25 mouse cellular contexts compared by ENCODE assay signal in the genomic region with DNA sequence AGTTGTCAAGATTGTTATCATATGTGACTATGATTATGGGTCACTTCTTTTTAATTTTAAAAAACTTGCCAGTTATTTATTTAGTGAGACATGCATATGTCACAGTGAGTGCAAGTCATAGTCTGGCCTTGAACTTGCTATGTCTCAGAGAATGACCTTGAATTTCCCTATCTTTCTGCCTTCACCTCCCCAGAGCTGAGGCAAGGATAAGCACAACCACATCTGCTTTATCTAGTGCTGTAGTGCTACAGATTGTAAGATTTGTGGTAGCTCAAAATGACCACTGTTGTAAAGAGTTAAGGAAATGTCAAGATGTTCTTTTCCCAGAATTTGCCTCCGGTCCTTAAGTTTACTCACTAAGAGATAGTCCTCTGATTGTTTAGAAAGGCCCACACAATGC. TPM values are rescaled to one million over a fixed set of nuclear protein-coding genes. Genes with fewer than 3 reads are reported as not detected.
A peak's percentile ranks its signal among the peaks of the same experiment; 100 is the strongest.
DNase-seq lines count a peak whose midpoint lies in the region; ATAC-seq and TF ChIP-seq lines count a peak whose summit lies in the region.
"Had no signal": no experiment of that assay in that cellular context is flagged by ENCODE, and none has a peak within 500 bp of the region (broad histone marks: within the 10 kb centered on the region; RNA-seq: fewer than 3 reads in every experiment).

No protein-coding gene starts in this region.

- TF ChIP-seq EP300 in heart, adult 2 months (IDR thresholded peaks at IDR 0.05; ENCODE audit: insufficient read depth, low read depth, low read length), result no peak

- no peak overlapping the region for H3K4me2 ChIP-seq in kidney, embryonic 14.5 days (replicated peaks; ENCODE audit: low read depth, low read length)
- H3K4me2 ChIP-seq in kidney, embryonic 16.5 days (replicated peaks; ENCODE audit: low read depth, low read length), result no peak overlapping the region
- H3K4me2 ChIP-seq: embryonic facial prominence, embryonic 12.5 days; forebrain, embryonic 13.5 days; forebrain, embryonic 15.5 days had no signal

- peak overlapping the region; percentile 98 for H3K27ac ChIP-seq in heart, adult 2 months
- peak overlapping the region; percentile 0; the same call in 1 of the 2 replicates for H3K27ac ChIP-seq in kidney, embryonic 14.5 days (ENCODE audit: low read depth, low read length)
- peak overlapping the region; percentile 57 for H3K27ac ChIP-seq in kidney, embryonic 16.5 days (ENCODE audit: low read length)
- H3K27ac ChIP-seq: forebrain, embryonic 13.5 days; forebrain, embryonic 15.5 days had no signal

- no peak overlapping the region for H3K4me3 ChIP-seq in heart, adult 2 months
- H3K4me3 ChIP-seq in kidney, embryonic 14.5 days (ENCODE audit: low read length), result no peak overlapping the region
- H3K4me3 ChIP-seq in kidney, embryonic 16.5 days (ENCODE audit: low read length), result no peak overlapping the region
- H3K4me3 ChIP-seq: embryonic facial prominence, embryonic 10.5 days; embryonic facial prominence, embryonic 12.5 days; forebrain, embryonic 13.5 days; forebrain, embryonic 15.5 days had no signal

- no peaks in the 10 kb centered on the region for H3K79me2 ChIP-seq in heart, adult 2 months (replicated peaks; ENCODE audit: control insufficient read depth, insufficient read depth, low read length)

- no peaks in the 10 kb centered on the region; the same call in 1 of the 2 replicates for H3K36me3 ChIP-seq in heart, adult 2 months (ENCODE audit: control insufficient read depth, insufficient read depth, low read length)
- no peaks in the 10 kb centered on the region for H3K36me3 ChIP-seq in kidney, embryonic 14.5 days (ENCODE audit: control insufficient read depth, insufficient read depth, low read length)
- no peaks in the 10 kb centered on the region for H3K36me3 ChIP-seq in kidney, embryonic 16.5 days (ENCODE audit: insufficient read depth, low read length)
- H3K36me3 ChIP-seq: embryonic facial prominence, embryonic 10.5 days; embryonic facial prominence, embryonic 12.5 days; forebrain, embryonic 15.5 days had no signal

- TF ChIP-seq CTCF in heart, adult 2 months (IDR thresholded peaks at IDR 0.05), result no peak

- ATAC-seq in kidney, embryonic 14.5 days (ENCODE audit: low FRiP score, low TSS enrichment), result no peak
- ATAC-seq in kidney, embryonic 16.5 days (ENCODE audit: low FRiP score, low TSS enrichment), result no peak
- ATAC-seq: activated CD4-positive, CD25-positive, alpha-beta regulatory T cell, adult 4 months; forebrain, embryonic 13.5 days; forebrain, embryonic 15.5 days; forebrain, postnatal 0 days; Patski had no signal

- H3K4me1 ChIP-seq in heart, adult 2 months (ENCODE audit: control insufficient read depth, insufficient read depth, low read length), result peaks cover 16% of the 10 kb centered on the region; the same call in 1 of the 2 replicates
- peaks cover 43% of the 10 kb centered on the region for H3K4me1 ChIP-seq in kidney, embryonic 14.5 days (ENCODE audit: control insufficient read depth, insufficient read depth, low read length)
- peaks cover 46% of the 10 kb centered on the region for H3K4me1 ChIP-seq in kidney, embryonic 16.5 days (ENCODE audit: insufficient read depth, low read length)

- intact Hi-C loops in heart, adult 2 months (cut with DNase I), result no loop called here

- TF ChIP-seq POLR2A in heart, adult 2 months (IDR thresholded peaks at IDR 0.05; ENCODE audit: insufficient read depth, low read depth, low read length), result no peak

- no peak for DNase-seq in heart, adult 2 months
- no peak for DNase-seq in heart, adult 18-20 months
- DNase-seq in kidney, adult 9 months, result no peak
- no peak for DNase-seq in kidney, postnatal 36 days
- DNase-seq in 416B (ENCODE audit: low read depth), result peak; percentile 85
- DNase-seq in embryo, embryonic 9.5 days (ENCODE audit: extremely low spot score), result no peak
- DNase-seq: adrenal gland, postnatal 10 days; adrenal gland, postnatal 25 days; cerebellum, adult 11 months; cerebellum, adult 18-20 months; cerebellum, adult 8-10 months; cerebellum, adult 9-11 months; cerebellum, postnatal 14 days; cerebellum, postnatal 36 days; embryo, embryonic 11 days; forebrain, postnatal 0 days had no signal

- H3K27me3 ChIP-seq in heart, adult 2 months (ENCODE audit: control insufficient read depth, insufficient read depth, low read length), result no peaks in the 10 kb centered on the region
- no peaks in the 10 kb centered on the region for H3K27me3 ChIP-seq in kidney, embryonic 14.5 days (ENCODE audit: control insufficient read depth, insufficient read depth, low read length)
- H3K27me3 ChIP-seq in kidney, embryonic 16.5 days (ENCODE audit: insufficient read depth, low read length), result no peaks in the 10 kb centered on the region
- H3K27me3 ChIP-seq: embryonic facial prominence, embryonic 12.5 days; forebrain, embryonic 15.5 days; Patski had no signal

- 80% methylated on average over 1 of the region's 1 CpGs for WGBS in heart, adult 2 months
- WGBS in kidney, embryonic 14.5 days, result 64% methylated on average over 1 of the region's 1 CpGs
- WGBS in kidney, embryonic 16.5 days, result 72% methylated on average over 1 of the region's 1 CpGs

- H3K9me3 ChIP-seq in kidney, embryonic 14.5 days (ENCODE audit: control insufficient read depth, low read length), result no peaks in the 10 kb centered on the region
- no peaks in the 10 kb centered on the region for H3K9me3 ChIP-seq in kidney, embryonic 16.5 days (ENCODE audit: low read length)
- H3K9me3 ChIP-seq: embryonic facial prominence, embryonic 10.5 days; embryonic facial prominence, embryonic 12.5 days; forebrain, embryonic 13.5 days; forebrain, embryonic 15.5 days had no signal

- no peak overlapping the region for H3K9ac ChIP-seq in heart, adult 2 months (ENCODE audit: low read depth, low read length)
- no peak overlapping the region for H3K9ac ChIP-seq in kidney, embryonic 14.5 days (ENCODE audit: low read depth, low read length)
- H3K9ac ChIP-seq in kidney, embryonic 16.5 days (replicated peaks; ENCODE audit: low read length), result no peak overlapping the region
- H3K9ac ChIP-seq: embryonic facial prominence, embryonic 12.5 days; forebrain, embryonic 13.5 days; forebrain, embryonic 15.5 days; forebrain, postnatal 0 days had no signal

RNA-seq across cellular contexts. Expression of a gene that starts 7.0 kb away (rescaled TPM):
- total RNA-seq in heart, adult 2 months (2021), result 10 to 100 TPM; 29.8 to 31.4 TPM
- 26.1 and 34.1 TPM in 2 replicates for polyA plus RNA-seq in heart, adult 2 months (2012; rRNA removed)
- total RNA-seq in heart, adult 18-20 months (2021), result 10 to 100 TPM; 29.8 to 36.4 TPM
- polyA plus RNA-seq in kidney, embryonic 14.5 days (2014; fragmentation: Nextera tagmentation; extraction: Ambion mirVana), result 18.2 and 27.4 TPM in 2 replicates
- polyA plus RNA-seq in kidney, embryonic 16.5 days (2015; fragmentation: Nextera tagmentation; extraction: Ambion mirVana), result 25.1 and 29.5 TPM in 2 replicates

RNA-seq across cellular contexts. Expression of a gene that starts 12.6 kb away (rescaled TPM):
- total RNA-seq in heart, adult 2 months (2021), result 10 to 100 TPM; 89.1 to 90.3 TPM
- polyA plus RNA-seq in heart, adult 2 months (2012; rRNA removed), result 130 and 172 TPM in 2 replicates
- total RNA-seq in heart, adult 18-20 months (2021), result 100 to 1,000 TPM in 1 of 2 experiments, 10 to 100 TPM in 1; 74.7 to 100 TPM
- 248 and 275 TPM in 2 replicates for polyA plus RNA-seq in kidney, embryonic 14.5 days (2014; fragmentation: Nextera tagmentation; extraction: Ambion mirVana)
- polyA plus RNA-seq in kidney, embryonic 16.5 days (2015; fragmentation: Nextera tagmentation; extraction: Ambion mirVana), result 246 and 270 TPM in 2 replicates
- total RNA-seq: common myeloid progenitor, adult 5-6 weeks had no signal
- polyA plus RNA-seq: activated CD4-positive, CD25-positive, alpha-beta regulatory T cell, adult 4 months had no signal

RNA-seq across cellular contexts. Expression of a gene that starts 20.3 kb away (rescaled TPM):
- total RNA-seq in heart, adult 2 months (2021), result 10 to 100 TPM; 82.5 to 90.1 TPM
- polyA plus RNA-seq in heart, adult 2 months (2012; rRNA removed), result 83.2 and 96.8 TPM in 2 replicates
- total RNA-seq in heart, adult 18-20 months (2021), result 100 to 1,000 TPM in 1 of 2 experiments, 10 to 100 TPM in 1; 87.3 to 107 TPM
- polyA plus RNA-seq in kidney, embryonic 14.5 days (2014; fragmentation: Nextera tagmentation; extraction: Ambion mirVana), result 154 and 160 TPM in 2 replicates
- 154 TPM in 2 replicates for polyA plus RNA-seq in kidney, embryonic 16.5 days (2015; fragmentation: Nextera tagmentation; extraction: Ambion mirVana)

RNA-seq across cellular contexts. Expression of a gene that starts 27.1 kb away (rescaled TPM):
- total RNA-seq in heart, adult 2 months (2021), result 10 to 100 TPM in 1 of 2 experiments, 1 to 10 TPM in 1; 9.2 to 12.6 TPM
- 12.1 and 13.9 TPM in 2 replicates for polyA plus RNA-seq in heart, adult 2 months (2012; rRNA removed)
- 10 to 100 TPM in 1 of 2 experiments, 1 to 10 TPM in 1; 9.4 to 12.9 TPM for total RNA-seq in heart, adult 18-20 months (2021)
- polyA plus RNA-seq in kidney, embryonic 14.5 days (2014; fragmentation: Nextera tagmentation; extraction: Ambion mirVana), result 18.9 and 28.1 TPM in 2 replicates
- polyA plus RNA-seq in kidney, embryonic 16.5 days (2015; fragmentation: Nextera tagmentation; extraction: Ambion mirVana), result 30.5 and 39.5 TPM in 2 replicates
- total RNA-seq: common myeloid progenitor, adult 5-6 weeks had no signal

RNA-seq across cellular contexts. Expression of a gene that starts 45.6 kb away (rescaled TPM):
- total RNA-seq in heart, adult 2 months (2021), result under 1 TPM; 0.23 to 0.36 TPM
- polyA plus RNA-seq in heart, adult 2 months (2012; rRNA removed), result 0.06 and 0.12 TPM in 2 replicates
- under 1 TPM; 0.15 to 0.23 TPM for total RNA-seq in heart, adult 18-20 months (2021)
- 1.2 and 1.7 TPM in 2 replicates for polyA plus RNA-seq in kidney, embryonic 14.5 days (2014; fragmentation: Nextera tagmentation; extraction: Ambion mirVana)
- polyA plus RNA-seq in kidney, embryonic 16.5 days (2015; fragmentation: Nextera tagmentation; extraction: Ambion mirVana), result 1.7 and 3.2 TPM in 2 replicates

Comparison
In these comparisons a context has a peak if more than half of its experiments do, and no peak if none do; other contexts are left out.
1. H3K27ac ChIP-seq: peak in every context shown above with its lines; median percentile 98 in heart, adult 2 months; 57 in kidney, embryonic 16.5 days; 0 in kidney, embryonic 14.5 days.